Mouse (Mus musculus): ENCODE results near the gene Ccdc92b. TPM values are rescaled to one million over a fixed set of nuclear protein-coding genes. Genes with fewer than 3 reads are reported as not detected.

Gene Ccdc92b
- total and polyA plus RNA-seq, 3 experiments, result not detected

GRCm38 (mm10) chr11:74668466-74668865 lies 49.1 kb downstream of the Ccdc92b start:
- H3K9ac ChIP-seq (ENCODE audit: insufficient read depth, low read depth), result no peak overlapping the region
- H3K27ac ChIP-seq (ENCODE audit: insufficient read depth, low read depth), result no peak overlapping the region
- no peaks in the 10 kb centered on the region for H3K4me1 ChIP-seq (ENCODE audit: control insufficient read depth in 1 of 2, insufficient read depth in 2 of 2)
- dilution Hi-C loops (cut with MboI; ENCODE audit: extremely low pct_ligation_motif_present, extremely low pct_unique_long_range_greater_than_20kb, low sequenced_read_pairs), result no loop called here
- in situ Hi-C loops (cut with MboI; ENCODE audit: low pct_ligation_motif_present, low pct_unique_long_range_greater_than_20kb, low sequenced_read_pairs), result no loop called here
- TF ChIP-seq JUN (IDR thresholded peaks at IDR 0.05; ENCODE audit: insufficient read depth, low read depth, low read length) (no peak), BHLHE40 (IDR thresholded peaks at IDR 0.05; ENCODE audit: low read depth, low read length) (no peak), KAT2A (IDR thresholded peaks at IDR 0.05; ENCODE audit: insufficient replicate concordance, low read length) (no peak), USF1 (IDR thresholded peaks at IDR 0.05; ENCODE audit: low read depth, low read length) (no peak), SIN3A (IDR thresholded peaks at IDR 0.05; ENCODE audit: low read length) (no peak), UBTF (IDR thresholded peaks at IDR 0.05; ENCODE audit: low read depth, low read length) (no peak), MEF2A (IDR thresholded peaks at IDR 0.05; ENCODE audit: borderline replicate concordance, low read depth, low read length) (no peak), EP300 (IDR thresholded peaks at IDR 0.05; ENCODE audit: low read length) (no peak), RAD21 (IDR thresholded peaks at IDR 0.05; ENCODE audit: low read depth, low read length) (no peak), ZKSCAN1 (IDR thresholded peaks at IDR 0.05; ENCODE audit: borderline replicate concordance, low read depth, low read length) (no peak), TBP (conservative IDR thresholded peaks at IDR 0.05; ENCODE audit: low read depth, low read length) (no peak), MAZ (IDR thresholded peaks at IDR 0.05; ENCODE audit: low read depth, low read length) (no peak), IRF4 (IDR thresholded peaks at IDR 0.05; ENCODE audit: low read depth, low read length) (no peak), NELFE (IDR thresholded peaks at IDR 0.05; ENCODE audit: low read depth, low read length) (no peak), POLR2A (IDR thresholded peaks at IDR 0.05; ENCODE audit: low read depth, low read length) (no peak)
- DNase-seq (ENCODE audit: extremely low read depth), result no peak
- no peaks in the 10 kb centered on the region for H3K9me3 ChIP-seq (replicated peaks; ENCODE audit: low read length)
- H3K4me3 ChIP-seq (replicated peaks in 1 of 3; ENCODE audit: low read depth in 2 of 3, low read length in 2 of 3, poor library complexity in 1 of 3), result no peak overlapping the region
- H3K79me2 ChIP-seq (replicated peaks; ENCODE audit: control insufficient read depth, extremely low read depth, insufficient read depth, poor library complexity, severe bottlenecking), result no peaks in the 10 kb centered on the region
- H3K36me3 ChIP-seq (replicated peaks in 1 of 2; ENCODE audit: control insufficient read depth in 1 of 2, insufficient read depth in 1 of 2, low read length in 1 of 2), result peaks cover 74 to 94% of the 10 kb centered on the region in 2 experiments
- no peak overlapping the region for H3K4me2 ChIP-seq (ENCODE audit: insufficient read depth, low read depth, poor library complexity, severe bottlenecking)
- H3K27me3 ChIP-seq (replicated peaks), result no peaks in the 10 kb centered on the region

- no peaks in the 10 kb centered on the region for H3K4me1 ChIP-seq (ENCODE audit: control insufficient read depth in 1 of 2, insufficient read depth in 2 of 2)
- H3K27me3 ChIP-seq (replicated peaks), result no peaks in the 10 kb centered on the region
- H3K4me2 ChIP-seq (ENCODE audit: insufficient read depth, low read depth, poor library complexity, severe bottlenecking), result no peak overlapping the region
- DNase-seq (ENCODE audit: extremely low read depth), result no peak
- no peaks in the 10 kb centered on the region for H3K79me2 ChIP-seq (replicated peaks; ENCODE audit: control insufficient read depth, extremely low read depth, insufficient read depth, poor library complexity, severe bottlenecking)
- H3K36me3 ChIP-seq (replicated peaks in 1 of 2; ENCODE audit: control insufficient read depth in 1 of 2, insufficient read depth in 1 of 2, low read length in 1 of 2), result peaks cover 71 to 94% of the 10 kb centered on the region in 2 experiments
- dilution Hi-C loops (cut with MboI; ENCODE audit: extremely low pct_ligation_motif_present, extremely low pct_unique_long_range_greater_than_20kb, low sequenced_read_pairs) (no loop called here), in situ Hi-C loops (cut with MboI; ENCODE audit: low pct_ligation_motif_present, low pct_unique_long_range_greater_than_20kb, low sequenced_read_pairs) (no loop called here)
- TF ChIP-seq ELF1 (IDR thresholded peaks at IDR 0.05; ENCODE audit: low read depth, low read length) (no peak), MEF2A (IDR thresholded peaks at IDR 0.05; ENCODE audit: borderline replicate concordance, low read depth, low read length) (no peak), CHD2 (IDR thresholded peaks at IDR 0.05; ENCODE audit: low read length) (no peak), BHLHE40 (IDR thresholded peaks at IDR 0.05; ENCODE audit: low read depth, low read length) (no peak), JUN (IDR thresholded peaks at IDR 0.05; ENCODE audit: insufficient read depth, low read depth, low read length) (no peak), POLR2A (IDR thresholded peaks at IDR 0.05; ENCODE audit: low read depth, low read length) (no peak), EP300 (IDR thresholded peaks at IDR 0.05; ENCODE audit: low read length) (no peak), MYC (IDR thresholded peaks at IDR 0.05; ENCODE audit: low read depth, low read length) (no peak), ZMIZ1 (IDR thresholded peaks at IDR 0.05; ENCODE audit: low read depth, low read length) (no peak), USF2 (conservative IDR thresholded peaks at IDR 0.05; ENCODE audit: low read depth, low read length) (no peak), CHD1 (IDR thresholded peaks at IDR 0.05; ENCODE audit: low read depth, low read length) (no peak), PAX5 (IDR thresholded peaks at IDR 0.05; ENCODE audit: low read length) (no peak), ZC3H11A (IDR thresholded peaks at IDR 0.05; ENCODE audit: low read depth, low read length) (no peak), ETS1 (conservative IDR thresholded peaks at IDR 0.05; ENCODE audit: low read depth, low read length) (no peak), RCOR1 (conservative IDR thresholded peaks at IDR 0.05; ENCODE audit: low read depth, low read length) (no peak), TCF12 (IDR thresholded peaks at IDR 0.05; ENCODE audit: low read depth, low read length) (no peak), HCFC1 (IDR thresholded peaks at IDR 0.05; ENCODE audit: low read depth, low read length) (no peak), MAZ (IDR thresholded peaks at IDR 0.05; ENCODE audit: low read depth, low read length) (no peak), MXI1 (IDR thresholded peaks at IDR 0.05; ENCODE audit: low read depth, low read length) (no peak)
- H3K27ac ChIP-seq (ENCODE audit: insufficient read depth, low read depth), result no peak overlapping the region; the same call in 1 of the 2 replicates
- no peak overlapping the region for H3K4me3 ChIP-seq (replicated peaks in 1 of 3; ENCODE audit: low read depth in 2 of 3, low read length in 2 of 3, poor library complexity in 1 of 3)
- no peaks in the 10 kb centered on the region for H3K9me3 ChIP-seq (replicated peaks; ENCODE audit: low read length)
- no peak overlapping the region for H3K9ac ChIP-seq (ENCODE audit: insufficient read depth, low read depth)
These were observed 49.6 kb downstream of the Ccdc92b start for GRCm38 (mm10) chr11:74668971-74669370.

All from CH12.LX (cell line).